Mouse (Mus musculus): ENCODE results near the gene Prkag1. TPM values are rescaled to one million over a fixed set of nuclear protein-coding genes. Genes with fewer than 3 reads are reported as not detected.
A peak's percentile ranks its signal among the peaks of the same experiment; 100 is the strongest.

Prkag1 gene
- polyA plus RNA-seq (2014; fragmentation: Nextera tagmentation; extraction: Ambion mirVana) = 65.9 and 70.6 TPM in 2 replicates

- no peaks in the 10 kb centered on the region for H3K27me3 ChIP-seq (ENCODE audit: control insufficient read depth, insufficient read depth, low read length)
- H3K9ac ChIP-seq (ENCODE audit: low read depth, low read length) = peak within 1 kb of the TSS; percentile 77
- peak within 1 kb of the TSS; percentile 71 for H3K4me2 ChIP-seq (replicated peaks; ENCODE audit: low read depth, low read length)
- H3K4me1 ChIP-seq (replicated peaks; ENCODE audit: control insufficient read depth, insufficient read depth, low read length) = no peaks in the 10 kb centered on the region
- H3K9me3 ChIP-seq (ENCODE audit: control insufficient read depth, low read length) = no peaks in the 10 kb centered on the region
- peak; percentile 97 for DNase-seq (ENCODE audit: low spot score)
- ATAC-seq (ENCODE audit: low FRiP score) = peak; percentile 98
- H3K4me3 ChIP-seq (ENCODE audit: low read depth, low read length) = peak within 1 kb of the TSS; percentile 80
- under 1% methylated on average over 61 of the region's 66 CpGs for WGBS
- H3K27ac ChIP-seq (ENCODE audit: low read depth, low read length) = peak within 1 kb of the TSS; percentile 83
- peaks cover 11% of the 10 kb centered on the region for H3K36me3 ChIP-seq (ENCODE audit: control insufficient read depth, insufficient read depth, low read length)
These were observed at the start of gene Prkag1 for GRCm38 (mm10) chr15:98830736-98831683. Gene Prkag1, minus strand, starts transcription at chr15:98831521.

GRCm38 (mm10) chr15:98877331-98877730, 46.0 kb upstream of the Prkag1 start:
- Histone ChIP-seq H3K27ac (ENCODE audit: low read depth, low read length) (no peak overlapping the region), H3K4me2 (replicated peaks; ENCODE audit: low read depth, low read length) (no peak overlapping the region), H3K27me3 (ENCODE audit: control insufficient read depth, insufficient read depth, low read length) (no peaks in the 10 kb centered on the region), H3K4me3 (ENCODE audit: low read depth, low read length) (no peak overlapping the region), H3K9ac (ENCODE audit: low read depth, low read length) (no peak overlapping the region), H3K9me3 (ENCODE audit: control insufficient read depth, low read length) (no peaks in the 10 kb centered on the region), H3K36me3 (ENCODE audit: control insufficient read depth, insufficient read depth, low read length) (no peaks in the 10 kb centered on the region), H3K4me1 (replicated peaks; ENCODE audit: control insufficient read depth, insufficient read depth, low read length) (no peaks in the 10 kb centered on the region)
- DNase-seq (ENCODE audit: low spot score) (peak; percentile 86), ATAC-seq (ENCODE audit: low FRiP score) (no peak)
- WGBS = 15% methylated on average over 3 of the region's 3 CpGs

GRCm38 (mm10) chr15:98871916-98872888, 40.9 kb upstream of the Prkag1 start:
- H3K36me3 ChIP-seq (ENCODE audit: control insufficient read depth, insufficient read depth, low read length) = no peaks in the 10 kb centered on the region
- H3K27ac ChIP-seq (ENCODE audit: low read depth, low read length) = peak overlapping the region; percentile 97
- ATAC-seq (ENCODE audit: low FRiP score) (peak; percentile 86), DNase-seq (ENCODE audit: low spot score) (peak; percentile 96)
- 1% methylated on average over 50 of the region's 51 CpGs for WGBS
- no peaks in the 10 kb centered on the region for H3K9me3 ChIP-seq (ENCODE audit: control insufficient read depth, low read length)
- H3K4me3 ChIP-seq (ENCODE audit: low read depth, low read length) = peak overlapping the region; percentile 100
- H3K9ac ChIP-seq (ENCODE audit: low read depth, low read length) = peak overlapping the region; percentile 99
- peak overlapping the region; percentile 96 for H3K4me2 ChIP-seq (replicated peaks; ENCODE audit: low read depth, low read length)
- H3K27me3 ChIP-seq (ENCODE audit: control insufficient read depth, insufficient read depth, low read length) = no peaks in the 10 kb centered on the region
- peaks cover 16% of the 10 kb centered on the region for H3K4me1 ChIP-seq (replicated peaks; ENCODE audit: control insufficient read depth, insufficient read depth, low read length)

- under 1% methylated on average over 69 of the region's 94 CpGs for WGBS
- ATAC-seq (ENCODE audit: low FRiP score) (peak; percentile 64), DNase-seq (ENCODE audit: low spot score) (no peak)
- no peaks in the 10 kb centered on the region for H3K27me3 ChIP-seq (ENCODE audit: control insufficient read depth, insufficient read depth, low read length)
- peak within 1 kb of the TSS; percentile 100 for H3K4me3 ChIP-seq (ENCODE audit: low read depth, low read length)
- peak within 1 kb of the TSS; percentile 96 for H3K4me2 ChIP-seq (replicated peaks; ENCODE audit: low read depth, low read length)
- H3K4me1 ChIP-seq (replicated peaks; ENCODE audit: control insufficient read depth, insufficient read depth, low read length) = peaks cover 16% of the 10 kb centered on the region
- peak within 1 kb of the TSS; percentile 97 for H3K27ac ChIP-seq (ENCODE audit: low read depth, low read length)
- no peaks in the 10 kb centered on the region for H3K9me3 ChIP-seq (ENCODE audit: control insufficient read depth, low read length)
- H3K9ac ChIP-seq (ENCODE audit: low read depth, low read length) = peak within 1 kb of the TSS; percentile 99
- H3K36me3 ChIP-seq (ENCODE audit: control insufficient read depth, insufficient read depth, low read length) = no peaks in the 10 kb centered on the region
These were observed 40.0 kb upstream of the Prkag1 start, which contains the start of gene Kmt2d for GRCm38 (mm10) chr15:98871070-98871915. Gene Kmt2d, minus strand, starts transcription at chr15:98871204.

GRCm38 (mm10) chr15:98870179-98871069, 39.1 kb upstream of the Prkag1 start:
- Histone ChIP-seq H3K4me2 (replicated peaks; ENCODE audit: low read depth, low read length) (peak overlapping the region; percentile 96), H3K4me3 (ENCODE audit: low read depth, low read length) (peak overlapping the region; percentile 100), H3K36me3 (ENCODE audit: control insufficient read depth, insufficient read depth, low read length) (peaks cover 5% of the 10 kb centered on the region; the same call in 1 of the 2 replicates), H3K9me3 (ENCODE audit: control insufficient read depth, low read length) (no peaks in the 10 kb centered on the region), H3K4me1 (replicated peaks; ENCODE audit: control insufficient read depth, insufficient read depth, low read length) (peaks cover 16% of the 10 kb centered on the region), H3K27ac (ENCODE audit: low read depth, low read length) (peak overlapping the region; percentile 97), H3K27me3 (ENCODE audit: control insufficient read depth, insufficient read depth, low read length) (no peaks in the 10 kb centered on the region), H3K9ac (ENCODE audit: low read depth, low read length) (peak overlapping the region; percentile 99)
- peak; percentile 40 for DNase-seq (ENCODE audit: low spot score)
- ATAC-seq (ENCODE audit: low FRiP score) = no peak
- WGBS = under 1% methylated on average over 15 of the region's 16 CpGs

GRCm38 (mm10) chr15:98869342-98870178, 38.2 kb upstream of the Prkag1 start:
- no peaks in the 10 kb centered on the region for H3K27me3 ChIP-seq (ENCODE audit: control insufficient read depth, insufficient read depth, low read length)
- DNase-seq (ENCODE audit: low spot score) (no peak), ATAC-seq (ENCODE audit: low FRiP score) (no peak)
- peak overlapping the region; percentile 99 for H3K9ac ChIP-seq (ENCODE audit: low read depth, low read length)
- 16% methylated on average over 8 of the region's 8 CpGs for WGBS
- peaks cover 16% of the 10 kb centered on the region for H3K4me1 ChIP-seq (replicated peaks; ENCODE audit: control insufficient read depth, insufficient read depth, low read length)
- H3K4me2 ChIP-seq (replicated peaks; ENCODE audit: low read depth, low read length) = peak overlapping the region; percentile 96
- H3K9me3 ChIP-seq (ENCODE audit: control insufficient read depth, low read length) = no peaks in the 10 kb centered on the region
- H3K27ac ChIP-seq (ENCODE audit: low read depth, low read length) = no peak overlapping the region
- peaks cover 13% of the 10 kb centered on the region; the same call in 1 of the 2 replicates for H3K36me3 ChIP-seq (ENCODE audit: control insufficient read depth, insufficient read depth, low read length)
- peak overlapping the region; percentile 100 for H3K4me3 ChIP-seq (ENCODE audit: low read depth, low read length)
